Mouse (Mus musculus) heart, embryonic 16.5 days (tissue): ENCODE measurements around the gene Sox5. TPM values are rescaled to one million over a fixed set of nuclear protein-coding genes. Genes with fewer than 3 reads are reported as not detected.

Experiments used
- ATAC-seq: fragments of 200-750 bp; cut with Nextera tagmentation; replicated peaks from 2 replicates; pipeline ENCODE4 v1.8.0; 2017; ENCODE audit warnings: moderate number of reproducible peaks; ENCODE audit not compliant: insufficient read depth, low FRiP score; ENCODE audit errors: extremely low read depth
- H3K27ac ChIP-seq: fragments of 300-500 bp; sonication (generic); 2 replicates; pipeline ENCODE4 v1.5.1; 2014; ENCODE audit warnings: mild to moderate bottlenecking, low read length, control low read depth, moderate library complexity
- H3K27me3 ChIP-seq: fragments of 300-500 bp; sonication (generic); 2 replicates; pipeline ENCODE4 v1.6.1; 2014; ENCODE audit warnings: low read length, mixed read lengths; ENCODE audit not compliant: control insufficient read depth, insufficient read depth
- H3K36me3 ChIP-seq: fragments of 300-500 bp; sonication (generic); 2 replicates; pipeline ENCODE4 v1.6.1; 2014; ENCODE audit not compliant: control insufficient read depth, insufficient read depth
- H3K4me1 ChIP-seq: fragments of 300-500 bp; sonication (generic); 2 replicates; pipeline ENCODE4 v1.6.1; 2014; ENCODE audit warnings: low read length, mixed read lengths; ENCODE audit not compliant: control insufficient read depth, insufficient read depth
- H3K4me2 ChIP-seq: fragments of 300-500 bp; sonication (generic); 2 replicates; pipeline ENCODE4 v1.6.1; 2014; ENCODE audit warnings: low read depth, mild to moderate bottlenecking, control low read depth, low read length
- H3K4me3 ChIP-seq: fragments of 300-500 bp; sonication (generic); 2 replicates; pipeline ENCODE4 v1.5.1; 2014; ENCODE audit warnings: mild to moderate bottlenecking, control low read depth, low read length
- H3K9ac ChIP-seq: fragments of 300-500 bp; sonication (generic); 2 replicates; pipeline ENCODE4 v1.6.1; 2014; ENCODE audit warnings: low read length, control low read depth
- H3K9me3 ChIP-seq: fragments of 300-500 bp; sonication (generic); replicated peaks from 2 replicates; pipeline ENCODE4 v1.6.1; 2016; ENCODE audit warnings: low read length; ENCODE audit not compliant: control insufficient read depth
- WGBS: fragments of 180-500 bp; shearing (Covaris S2); extraction: QIAGEN DNeasy Blood & Tissue Kit; methylation state at CpG from one replicate; pipeline ENCODE4 v1.1.7; 2014; 5-methylcytosine and 5-hydroxymethylcytosine counted together
- polyA plus RNA-seq: library from polyadenylated mRNA; unstranded; fragments of >200 nt; fragmentation: Nextera tagmentation; extraction: Ambion mirVana; gene quantifications from 2 replicates; pipeline ENCODE4 v1.2.1, GENCODE M21; 2015

Sox5 gene
- polyA plus RNA-seq, 1 experiment from 2014 or later, result 8.8 TPM

- H3K4me1 ChIP-seq, result no peaks in the 10 kb centered on the region
- no peak for ATAC-seq
- H3K9ac ChIP-seq, result no peak overlapping the region
- no peak overlapping the region for H3K27ac ChIP-seq
- H3K9me3 ChIP-seq, result no peaks in the 10 kb centered on the region
- no peak overlapping the region for H3K4me2 ChIP-seq
- H3K4me3 ChIP-seq, result no peak overlapping the region
- 90% methylated on average over 12 of the region's 12 CpGs for WGBS
- H3K27me3 ChIP-seq, result no peaks in the 10 kb centered on the region
- no peaks in the 10 kb centered on the region for H3K36me3 ChIP-seq
These were observed 623.1 kb downstream of the Sox5 start for GRCm38 (mm10) chr6:144158637-144159036.

GRCm38 (mm10) chr6:144154892-144155424, 626.8 kb downstream of the Sox5 start:
- H3K27me3 ChIP-seq, result no peaks in the 10 kb centered on the region
- H3K4me2 ChIP-seq, result no peak overlapping the region
- no peak overlapping the region for H3K27ac ChIP-seq
- WGBS, result 77% methylated on average over 9 of the region's 9 CpGs
- H3K4me3 ChIP-seq, result no peak overlapping the region
- no peak overlapping the region for H3K9ac ChIP-seq
- H3K9me3 ChIP-seq, result no peaks in the 10 kb centered on the region
- no peak for ATAC-seq
- no peaks in the 10 kb centered on the region for H3K36me3 ChIP-seq
- no peaks in the 10 kb centered on the region for H3K4me1 ChIP-seq

GRCm38 (mm10) chr6:144151957-144152356, 629.8 kb downstream of the Sox5 start:
- WGBS, result 52% methylated on average over 3 of the region's 3 CpGs
- Histone ChIP-seq H3K4me3 (no peak overlapping the region), H3K9me3 (no peaks in the 10 kb centered on the region), H3K4me1 (no peaks in the 10 kb centered on the region), H3K36me3 (no peaks in the 10 kb centered on the region), H3K27ac (no peak overlapping the region), H3K27me3 (no peaks in the 10 kb centered on the region), H3K9ac (no peak overlapping the region), H3K4me2 (no peak overlapping the region)
- no peak for ATAC-seq

- Histone ChIP-seq H3K4me2 (no peak overlapping the region), H3K27ac (no peak overlapping the region), H3K4me1 (no peaks in the 10 kb centered on the region), H3K36me3 (no peaks in the 10 kb centered on the region), H3K4me3 (no peak overlapping the region), H3K27me3 (no peaks in the 10 kb centered on the region), H3K9me3 (no peaks in the 10 kb centered on the region), H3K9ac (no peak overlapping the region)
- WGBS, result 76% methylated on average over 10 of the region's 10 CpGs
- no peak for ATAC-seq
These were observed 630.7 kb downstream of the Sox5 start for GRCm38 (mm10) chr6:144151075-144151474.

- H3K4me1 ChIP-seq, result no peaks in the 10 kb centered on the region
- H3K9me3 ChIP-seq, result no peaks in the 10 kb centered on the region
- H3K9ac ChIP-seq, result no peak overlapping the region
- H3K4me3 ChIP-seq, result no peak overlapping the region
- 85% methylated on average over 5 of the region's 5 CpGs for WGBS
- no peak for ATAC-seq
- H3K36me3 ChIP-seq, result no peaks in the 10 kb centered on the region
- H3K27me3 ChIP-seq, result no peaks in the 10 kb centered on the region
- H3K27ac ChIP-seq, result no peak overlapping the region
- no peak overlapping the region for H3K4me2 ChIP-seq
These were observed 644.4 kb downstream of the Sox5 start for GRCm38 (mm10) chr6:144137397-144137796.

GRCm38 (mm10) chr6:144136894-144137293, 644.9 kb downstream of the Sox5 start:
- H3K36me3 ChIP-seq, result no peaks in the 10 kb centered on the region
- H3K9ac ChIP-seq, result no peak overlapping the region
- no peaks in the 10 kb centered on the region for H3K4me1 ChIP-seq
- H3K4me2 ChIP-seq, result no peak overlapping the region
- H3K4me3 ChIP-seq, result no peak overlapping the region
- no peaks in the 10 kb centered on the region for H3K27me3 ChIP-seq
- WGBS, result 89% methylated on average over 4 of the region's 4 CpGs
- no peak for ATAC-seq
- no peaks in the 10 kb centered on the region for H3K9me3 ChIP-seq
- H3K27ac ChIP-seq, result no peak overlapping the region

- Histone ChIP-seq H3K4me2 (no peak overlapping the region), H3K4me3 (no peak overlapping the region), H3K27me3 (no peaks in the 10 kb centered on the region), H3K4me1 (peaks cover 3% of the 10 kb centered on the region; the same call in 1 of the 2 replicates), H3K9ac (no peak overlapping the region), H3K36me3 (no peaks in the 10 kb centered on the region), H3K9me3 (no peaks in the 10 kb centered on the region), H3K27ac (no peak overlapping the region)
- ATAC-seq, result no peak
- WGBS, result 89% methylated on average over 12 of the region's 12 CpGs
These were observed 651.9 kb downstream of the Sox5 start for GRCm38 (mm10) chr6:144129927-144130326.

GRCm38 (mm10) chr6:144119961-144120360, 661.8 kb downstream of the Sox5 start:
- H3K4me2 ChIP-seq, result no peak overlapping the region
- no peak overlapping the region for H3K9ac ChIP-seq
- 78% methylated on average over 1 of the region's 1 CpGs for WGBS
- no peak overlapping the region for H3K27ac ChIP-seq
- H3K4me1 ChIP-seq, result no peaks in the 10 kb centered on the region
- H3K36me3 ChIP-seq, result no peaks in the 10 kb centered on the region
- H3K27me3 ChIP-seq, result no peaks in the 10 kb centered on the region
- ATAC-seq, result no peak
- H3K4me3 ChIP-seq, result no peak overlapping the region
- H3K9me3 ChIP-seq, result no peaks in the 10 kb centered on the region

- H3K36me3 ChIP-seq, result no peaks in the 10 kb centered on the region
- H3K9me3 ChIP-seq, result no peaks in the 10 kb centered on the region
- 39% methylated on average over 6 of the region's 6 CpGs for WGBS
- no peak overlapping the region for H3K4me3 ChIP-seq
- no peaks in the 10 kb centered on the region for H3K4me1 ChIP-seq
- H3K27ac ChIP-seq, result no peak overlapping the region
- ATAC-seq, result no peak
- H3K27me3 ChIP-seq, result no peaks in the 10 kb centered on the region
- no peak overlapping the region for H3K4me2 ChIP-seq
- no peak overlapping the region for H3K9ac ChIP-seq
These were observed 665.1 kb downstream of the Sox5 start for GRCm38 (mm10) chr6:144116646-144117045.
